Mouse (Mus musculus) lung, adult 2 months (tissue): ENCODE measurements around the gene Vps13c.

Experiments
- CTCF ChIP-seq: fragments of 200-500 bp; IDR thresholded peaks from 2 replicates; pipeline ENCODE4 v1.5.1; 2011; ENCODE audit warnings: mild to moderate bottlenecking, low read length, control low read depth; ENCODE audit not compliant: insufficient read depth
- POLR2A ChIP-seq: fragments of 200-500 bp; IDR thresholded peaks from 2 replicates; pipeline ENCODE4 v1.6.1; 2011; ENCODE audit warnings: low read depth, mild to moderate bottlenecking, control low read depth, low read length, borderline replicate concordance; ENCODE audit errors: extremely low read depth

DNA sequence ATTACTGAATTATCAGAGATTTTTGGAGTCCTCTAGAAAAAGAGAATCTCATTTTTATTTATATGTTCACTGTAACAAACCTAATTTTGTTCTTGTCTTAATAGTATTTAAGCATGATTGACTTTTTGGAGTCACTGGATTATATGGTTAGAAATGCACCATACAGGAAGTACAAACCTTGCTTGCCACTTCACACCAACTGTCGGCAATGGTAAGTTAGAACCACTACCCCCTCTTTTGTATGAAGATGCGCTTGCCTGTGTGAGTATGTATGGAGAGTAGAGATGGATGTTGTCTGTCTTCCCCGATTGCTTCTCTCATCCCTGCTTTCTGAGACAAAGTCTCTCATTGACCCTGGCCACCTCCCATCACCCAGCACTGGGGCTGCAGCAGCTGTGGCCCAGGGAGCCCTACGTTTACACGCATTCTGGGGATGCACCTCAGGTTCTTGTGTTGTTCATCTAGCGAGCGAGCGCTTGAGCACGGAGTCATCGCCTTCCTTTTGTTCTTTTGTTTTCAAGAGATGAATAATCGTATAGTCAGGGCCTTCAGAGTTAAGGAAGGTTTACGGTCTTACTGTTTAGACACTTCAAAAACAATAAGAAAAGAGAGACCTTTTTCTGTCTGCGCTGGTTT, 43.3 kb downstream of the Vps13c start:
- TF ChIP-seq CTCF (no peak), POLR2A (no peak)
